Mouse (Mus musculus) thymus, postnatal 25 days (tissue): ENCODE data around the gene Prrt1.
A peak's percentile ranks its signal among the peaks of the same experiment; 100 is the strongest.

Source experiments
- DNase-seq: peaks from one replicate; pipeline ENCODE4 v3.0.0; 2022

The Prrt1 gene

DNA sequence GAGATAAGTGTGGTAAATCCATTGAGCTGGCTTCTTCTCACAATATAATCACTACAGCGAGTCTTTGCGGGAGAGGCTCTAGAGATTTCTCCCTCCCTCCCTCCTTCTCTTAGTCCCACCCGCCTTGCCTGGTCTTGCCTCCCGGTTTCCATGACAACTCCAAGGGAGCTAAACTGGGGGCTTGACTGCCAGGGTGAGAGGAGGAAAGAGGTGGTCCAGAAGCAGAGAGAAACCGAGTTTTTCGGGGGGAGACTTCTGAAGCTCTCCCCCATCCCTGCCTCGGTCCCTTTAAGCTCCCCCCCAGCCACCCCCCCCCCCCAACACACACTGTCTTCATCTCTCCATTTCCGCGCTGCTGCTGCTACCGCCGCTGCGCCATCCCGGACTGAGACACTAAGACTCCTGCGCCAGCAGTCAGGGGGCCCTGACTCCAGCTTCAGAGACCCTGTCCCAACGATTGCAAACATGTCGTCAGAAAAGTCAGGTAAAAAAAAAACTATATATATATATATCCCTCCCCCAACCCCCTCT lies at the start of gene Prrt1:
Gene Prrt1, plus strand, starts transcription at position 313 of the 531 bp plus-strand sequence.
- peak; percentile 65 for DNase-seq

DNA sequence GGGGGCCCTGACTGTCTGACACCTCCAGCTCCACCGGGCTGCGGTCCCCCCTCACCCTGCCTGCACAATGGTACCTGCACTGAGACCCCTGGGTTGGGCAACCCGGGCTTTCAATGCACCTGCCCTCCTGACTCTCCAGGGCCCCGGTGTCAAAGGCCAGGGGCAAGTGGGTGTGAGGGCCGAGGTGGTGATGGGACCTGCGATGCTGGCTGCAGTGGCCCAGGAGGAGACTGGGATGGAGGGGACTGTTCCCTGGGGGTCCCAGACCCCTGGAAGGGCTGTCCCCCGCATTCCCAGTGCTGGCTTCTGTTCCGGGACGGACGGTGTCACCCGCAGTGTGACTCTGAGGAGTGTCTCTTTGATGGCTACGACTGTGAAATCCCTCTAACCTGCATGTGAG lies 46.8 kb upstream of the Prrt1 start:
- no peak for DNase-seq

DNA sequence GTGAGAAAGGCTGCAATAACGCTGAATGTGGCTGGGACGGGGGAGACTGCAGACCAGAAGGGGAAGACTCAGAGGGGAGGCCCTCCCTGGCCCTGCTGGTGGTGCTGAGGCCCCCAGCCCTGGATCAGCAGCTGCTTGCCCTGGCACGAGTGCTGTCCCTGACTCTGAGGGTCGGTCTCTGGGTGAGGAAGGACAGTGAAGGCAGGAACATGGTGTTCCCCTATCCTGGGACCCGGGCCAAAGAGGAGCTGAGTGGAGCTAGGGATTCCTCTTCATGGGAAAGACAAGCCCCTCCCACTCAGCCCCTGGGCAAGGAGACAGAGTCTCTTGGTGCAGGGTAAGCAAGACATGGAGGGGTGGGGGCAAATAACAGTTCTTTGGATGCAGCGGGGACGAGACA lies 45.9 kb upstream of the Prrt1 start:
- DNase-seq, result no peak

DNA sequence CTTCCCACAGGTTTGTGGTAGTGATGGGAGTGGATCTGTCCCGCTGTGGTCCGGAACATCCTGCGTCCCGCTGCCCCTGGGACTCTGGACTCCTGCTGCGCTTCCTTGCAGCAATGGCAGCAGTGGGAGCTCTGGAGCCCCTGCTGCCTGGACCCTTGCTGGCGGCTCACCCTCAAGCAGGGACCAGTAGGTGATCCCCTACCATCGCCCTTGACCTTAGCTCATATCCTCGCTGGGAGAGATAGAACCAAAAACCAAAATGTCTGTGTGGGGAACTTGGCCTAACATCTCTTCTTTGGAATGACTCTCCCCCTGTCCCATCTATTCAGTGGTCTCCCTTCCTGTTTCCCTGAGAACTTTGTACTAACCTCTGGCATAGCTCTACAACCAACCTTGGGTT lies 45.5 kb upstream of the Prrt1 start:
- DNase-seq, result no peak

DNA sequence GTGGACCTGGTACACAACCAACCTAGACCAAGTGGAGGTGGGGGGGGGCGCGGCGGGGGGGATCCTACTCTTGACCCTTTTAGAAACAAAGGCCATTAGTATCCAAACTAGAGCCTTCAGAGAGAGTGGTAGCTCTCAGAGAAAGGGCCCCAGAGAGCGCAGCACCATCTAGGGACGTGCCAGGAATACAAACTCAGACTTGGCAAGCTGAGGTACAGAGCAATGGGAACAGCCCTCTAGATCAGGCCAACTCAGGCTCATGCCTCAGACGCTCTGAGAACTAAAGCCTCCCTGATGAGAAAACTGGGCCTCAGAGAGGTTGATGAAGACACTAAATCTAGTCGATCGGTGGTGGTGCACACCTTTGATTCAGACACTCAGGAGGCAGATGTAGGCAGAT lies 44.2 kb upstream of the Prrt1 start:
- DNase-seq, result no peak

DNA sequence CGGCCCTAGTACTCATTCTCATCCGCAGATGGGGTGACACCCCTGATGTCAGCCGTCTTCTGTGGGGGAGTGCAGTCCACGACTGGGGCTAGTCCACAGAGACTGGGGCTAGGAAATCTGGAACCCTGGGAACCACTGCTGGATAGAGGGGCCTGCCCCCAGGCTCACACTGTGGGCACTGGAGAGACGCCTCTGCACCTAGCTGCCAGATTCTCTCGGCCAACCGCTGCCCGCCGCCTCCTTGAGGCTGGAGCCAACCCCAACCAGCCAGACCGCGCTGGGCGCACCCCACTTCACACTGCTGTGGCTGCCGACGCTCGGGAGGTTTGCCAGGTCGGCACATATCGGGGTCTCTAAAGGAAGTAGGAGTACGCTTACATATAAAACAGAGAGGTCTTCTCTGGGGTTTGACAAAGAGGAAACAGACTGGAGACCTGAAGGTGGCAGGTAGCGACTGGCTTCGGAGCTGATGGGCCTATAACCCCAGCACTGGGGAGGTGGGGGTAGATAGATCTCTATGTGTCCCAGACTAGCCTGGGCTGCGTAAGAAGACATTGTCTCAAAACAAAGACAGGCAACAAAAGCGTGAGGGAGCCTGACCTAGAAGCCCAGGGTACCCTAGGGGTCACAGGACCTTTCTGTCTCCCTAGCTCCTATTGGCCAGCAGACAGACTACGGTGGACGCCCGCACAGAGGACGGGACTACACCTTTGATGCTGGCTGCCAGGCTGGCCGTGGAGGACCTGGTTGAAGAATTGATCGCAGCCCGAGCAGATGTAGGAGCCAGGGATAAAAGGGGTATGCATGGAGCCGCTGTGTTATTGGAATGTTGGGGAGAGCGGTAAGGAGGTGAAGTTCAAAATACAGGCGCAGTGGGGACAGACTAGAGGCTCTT lies 43.2 kb upstream of the Prrt1 start:
- DNase-seq, result no peak

DNA sequence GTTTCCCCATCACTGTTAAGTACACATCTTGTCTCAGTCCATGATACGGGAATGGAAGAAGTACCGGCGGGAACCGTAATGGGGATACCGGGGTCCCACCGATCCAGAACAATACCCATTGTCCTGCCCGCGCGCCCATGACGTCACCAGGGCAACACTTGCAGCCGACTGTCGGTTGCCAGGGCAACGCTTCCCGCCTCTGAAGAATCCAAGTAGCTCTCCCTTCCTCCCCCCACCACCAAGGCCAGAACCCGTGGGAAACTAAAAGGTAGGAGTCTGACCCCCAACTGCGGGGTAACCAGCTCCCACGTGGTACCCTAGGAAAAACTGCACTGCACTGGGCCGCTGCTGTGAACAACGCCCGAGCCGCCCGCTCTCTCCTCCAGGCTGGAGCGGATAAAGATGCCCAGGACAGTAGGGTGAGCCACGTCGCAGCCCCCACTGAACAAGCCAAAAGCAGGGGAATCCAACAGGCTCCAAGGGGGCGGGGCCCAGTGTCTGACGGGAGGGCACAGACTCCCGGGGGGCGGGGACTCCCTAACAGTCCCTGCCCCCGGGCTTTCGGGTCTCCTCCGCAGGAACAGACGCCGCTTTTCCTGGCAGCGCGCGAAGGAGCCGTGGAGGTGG lies 42.4 kb upstream of the Prrt1 start:
- DNase-seq, result peak; percentile 58

DNA sequence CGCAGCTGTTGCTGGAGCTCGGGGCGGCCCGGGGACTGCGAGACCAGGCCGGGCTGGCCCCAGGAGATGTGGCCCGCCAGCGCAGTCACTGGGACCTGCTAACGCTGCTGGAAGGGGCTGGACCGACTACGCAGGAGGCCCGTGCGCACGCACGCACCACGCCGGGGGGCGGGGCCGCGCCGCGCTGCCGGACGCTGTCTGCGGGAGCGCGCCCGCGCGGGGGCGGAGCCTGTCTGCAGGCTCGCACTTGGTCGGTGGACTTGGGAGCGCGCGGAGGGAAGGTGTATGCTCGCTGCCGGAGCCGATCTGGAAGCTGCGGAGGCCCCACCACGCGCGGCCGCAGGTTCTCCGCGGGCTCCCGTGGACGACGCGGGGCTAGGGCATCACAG lies 41.9 kb upstream of the Prrt1 start:
- peak; percentile 98 for DNase-seq

DNA sequence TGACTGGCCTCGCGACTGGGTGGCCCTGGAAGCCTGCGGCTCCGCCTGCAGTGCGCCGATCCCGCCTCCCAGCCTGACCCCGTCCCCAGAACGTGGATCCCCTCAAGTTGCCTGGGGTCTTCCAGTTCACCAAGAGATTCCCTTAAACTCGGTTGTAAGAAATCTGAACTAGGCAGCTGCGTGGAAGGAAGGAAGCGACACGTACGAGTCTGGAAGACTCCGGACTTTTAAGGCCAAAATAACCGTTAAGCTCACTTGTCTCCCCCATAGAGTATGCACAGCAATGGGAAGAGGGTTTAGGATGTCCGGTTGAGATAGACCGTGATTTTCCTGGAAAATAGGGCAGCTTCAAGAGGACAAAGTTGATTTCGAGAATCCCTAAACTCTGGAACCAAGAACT lies 41.5 kb upstream of the Prrt1 start:
- no peak for DNase-seq

DNA sequence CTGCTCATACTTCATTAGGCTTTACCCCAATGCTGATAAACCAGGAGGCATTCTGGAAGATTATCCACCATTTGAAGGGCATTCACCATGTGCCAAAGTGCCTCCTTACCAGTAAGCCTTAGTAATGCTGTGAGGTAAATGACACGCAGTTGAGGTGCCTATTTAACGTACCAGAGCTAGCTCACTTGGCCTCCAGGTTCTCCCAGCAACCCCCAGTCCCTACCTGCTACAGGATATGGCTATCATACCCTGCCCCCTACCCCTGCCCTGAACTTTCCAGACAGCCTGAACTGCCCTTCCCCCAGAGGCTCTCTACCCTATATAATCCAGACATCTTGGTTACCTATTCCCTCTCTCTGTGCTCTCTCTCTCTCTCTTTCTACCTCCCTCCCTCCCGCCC lies 40.6 kb upstream of the Prrt1 start:
- peak; percentile 39 for DNase-seq

DNA sequence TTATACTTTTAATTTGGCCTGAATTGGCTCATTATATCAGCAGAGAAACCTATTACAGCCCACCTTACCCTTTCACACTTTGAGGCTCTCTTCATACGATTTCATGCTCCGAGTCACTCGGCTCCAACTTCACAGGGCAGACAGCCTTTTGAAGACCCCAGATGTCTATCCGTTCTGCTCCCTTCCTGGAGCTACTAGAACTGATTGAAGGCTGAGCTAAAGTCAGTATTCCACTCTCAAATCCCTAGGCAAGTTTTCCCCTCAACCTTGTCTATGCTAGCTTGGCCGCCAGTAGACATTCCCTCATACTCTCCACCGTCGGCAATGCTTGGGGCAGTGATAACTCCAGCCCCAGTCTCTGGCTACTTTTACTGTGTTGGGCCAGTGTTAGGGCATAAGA lies 40.1 kb upstream of the Prrt1 start:
- DNase-seq, result peak; percentile 52

DNA sequence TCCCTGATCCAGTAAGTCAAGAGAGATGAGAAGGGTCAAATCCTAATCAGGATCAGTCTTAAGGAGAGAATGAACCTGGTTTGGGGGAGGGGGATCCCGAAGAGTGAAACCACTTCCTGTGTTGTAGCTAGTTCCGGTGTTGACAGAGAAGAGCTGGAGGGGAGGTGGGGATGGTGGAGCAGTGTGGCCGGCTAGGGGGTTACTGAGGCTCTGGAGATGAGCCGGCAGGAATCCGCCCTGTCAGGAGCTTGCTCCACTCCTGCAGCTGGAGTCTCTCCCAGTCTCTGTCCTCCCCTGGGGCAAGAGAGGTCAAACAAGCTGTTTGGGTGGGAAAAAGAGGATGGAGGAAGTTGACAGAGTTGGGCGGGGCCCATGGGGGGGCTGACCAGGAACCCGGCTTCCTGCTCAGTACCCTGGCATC lies 39.6 kb upstream of the Prrt1 start, which contains the start of gene Gpsm3:
Gene Gpsm3, plus strand, starts transcription at position 126 of the 421 bp plus-strand sequence.
- DNase-seq, result peak; percentile 83

DNA sequence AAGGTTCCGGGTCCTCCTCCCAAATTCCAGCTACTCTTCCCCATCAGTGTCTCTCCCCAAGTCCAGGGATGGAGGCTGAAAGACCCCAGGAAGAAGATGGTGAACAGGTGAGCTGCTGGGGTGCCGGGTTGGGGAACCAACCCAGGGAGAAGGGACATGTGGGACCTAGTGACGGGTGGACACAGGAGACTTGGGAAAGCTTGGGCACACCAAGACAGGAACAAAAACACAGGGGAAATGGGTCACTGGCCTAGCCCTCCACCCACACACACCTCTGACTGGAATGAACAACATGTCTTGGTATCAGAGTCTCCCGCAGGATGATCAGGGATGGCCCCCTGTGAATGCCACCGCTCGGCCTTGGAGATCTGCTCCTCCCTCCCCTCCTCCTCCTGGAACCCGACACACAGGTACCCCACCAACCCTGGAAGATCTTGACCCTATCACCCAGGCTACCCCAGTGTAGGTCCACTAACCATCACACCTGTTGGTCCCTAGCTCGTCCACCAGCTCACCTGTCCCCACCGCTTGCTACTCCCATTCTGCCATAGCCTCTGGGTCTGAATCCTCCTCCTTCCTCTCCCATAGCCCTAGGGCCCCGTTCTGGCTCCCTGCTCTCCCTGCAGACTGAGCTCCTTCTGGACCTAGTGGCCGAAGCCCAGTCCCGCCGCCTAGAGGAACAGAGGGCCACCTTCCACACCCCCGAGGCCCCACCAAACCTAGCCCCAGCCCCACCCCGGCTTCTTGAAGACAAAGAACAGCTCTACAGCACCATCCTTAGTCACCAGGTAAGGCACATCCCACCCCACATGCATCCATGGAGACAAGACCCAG lies 39.0 kb upstream of the Prrt1 start:
- DNase-seq, result peak; percentile 45

DNA sequence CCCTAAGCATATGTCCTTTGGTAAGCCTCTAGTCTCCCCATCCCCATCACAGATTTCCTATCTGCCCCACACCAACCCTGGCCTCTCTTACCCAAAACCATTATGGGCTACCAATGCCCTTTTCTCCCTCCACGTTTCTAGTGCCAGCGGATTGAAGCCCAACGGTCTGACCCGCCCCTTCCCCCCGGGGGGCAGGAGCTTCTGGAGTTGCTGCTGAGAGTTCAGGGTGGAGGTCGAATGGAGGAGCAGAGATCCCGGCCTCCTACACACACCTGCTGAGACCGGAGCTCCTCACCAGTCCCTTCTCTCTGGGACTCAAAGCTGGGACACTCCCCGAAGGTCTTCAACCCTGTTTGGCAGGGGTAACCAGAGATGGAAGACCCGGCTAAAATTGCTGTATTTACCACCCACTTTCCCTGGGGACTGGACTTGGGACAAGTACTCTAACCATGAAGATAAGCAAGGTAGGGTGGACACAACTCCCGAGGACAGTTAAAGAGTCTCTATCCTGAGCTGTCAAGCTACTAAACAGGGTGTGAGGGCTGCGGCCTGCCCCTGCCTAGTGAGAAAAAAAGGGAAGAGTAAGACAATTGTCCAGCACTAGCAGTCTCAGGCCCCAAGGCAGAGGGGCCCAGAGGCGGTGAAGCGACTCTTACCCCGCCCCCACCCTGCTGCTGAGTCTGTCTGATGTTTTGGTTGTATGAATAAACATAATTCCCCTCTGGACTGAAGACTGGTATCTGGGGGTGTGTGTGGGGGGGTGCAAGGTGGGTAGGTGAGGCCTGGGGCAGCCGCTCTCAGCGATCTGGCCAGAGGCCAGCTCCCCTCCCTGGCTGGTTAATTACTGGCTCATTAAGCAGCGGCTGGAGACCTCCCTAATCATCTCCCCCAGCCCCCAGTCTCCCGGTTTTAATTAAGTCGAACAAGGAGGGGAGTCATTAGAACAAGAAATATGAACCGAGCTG lies 38.0 kb upstream of the Prrt1 start, which contains the start of gene Pbx2:
Gene Pbx2, plus strand, starts transcription at position 238 of the 965 bp plus-strand sequence.
- DNase-seq, result peak; percentile 63

DNA sequence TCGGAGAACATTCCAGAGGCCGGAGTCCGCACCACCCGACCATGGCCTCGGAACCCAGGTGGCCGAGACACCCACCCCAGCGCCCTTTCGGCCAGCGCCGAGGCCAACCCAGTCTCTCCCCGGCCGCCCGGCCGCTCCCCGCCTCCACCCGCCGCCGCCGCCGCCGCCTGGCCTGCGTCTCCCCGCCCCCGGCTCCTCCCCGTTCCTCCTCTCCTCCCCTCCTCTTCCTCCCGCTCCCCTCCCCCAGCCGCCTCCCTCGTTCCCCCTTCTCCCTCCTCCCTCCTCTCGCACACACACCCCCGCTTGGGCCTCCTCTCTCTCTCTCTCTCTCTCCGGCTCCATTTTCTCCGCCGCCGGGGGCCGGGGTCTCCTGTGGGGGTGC lies 37.3 kb upstream of the Prrt1 start:
- peak; percentile 91 for DNase-seq

DNA sequence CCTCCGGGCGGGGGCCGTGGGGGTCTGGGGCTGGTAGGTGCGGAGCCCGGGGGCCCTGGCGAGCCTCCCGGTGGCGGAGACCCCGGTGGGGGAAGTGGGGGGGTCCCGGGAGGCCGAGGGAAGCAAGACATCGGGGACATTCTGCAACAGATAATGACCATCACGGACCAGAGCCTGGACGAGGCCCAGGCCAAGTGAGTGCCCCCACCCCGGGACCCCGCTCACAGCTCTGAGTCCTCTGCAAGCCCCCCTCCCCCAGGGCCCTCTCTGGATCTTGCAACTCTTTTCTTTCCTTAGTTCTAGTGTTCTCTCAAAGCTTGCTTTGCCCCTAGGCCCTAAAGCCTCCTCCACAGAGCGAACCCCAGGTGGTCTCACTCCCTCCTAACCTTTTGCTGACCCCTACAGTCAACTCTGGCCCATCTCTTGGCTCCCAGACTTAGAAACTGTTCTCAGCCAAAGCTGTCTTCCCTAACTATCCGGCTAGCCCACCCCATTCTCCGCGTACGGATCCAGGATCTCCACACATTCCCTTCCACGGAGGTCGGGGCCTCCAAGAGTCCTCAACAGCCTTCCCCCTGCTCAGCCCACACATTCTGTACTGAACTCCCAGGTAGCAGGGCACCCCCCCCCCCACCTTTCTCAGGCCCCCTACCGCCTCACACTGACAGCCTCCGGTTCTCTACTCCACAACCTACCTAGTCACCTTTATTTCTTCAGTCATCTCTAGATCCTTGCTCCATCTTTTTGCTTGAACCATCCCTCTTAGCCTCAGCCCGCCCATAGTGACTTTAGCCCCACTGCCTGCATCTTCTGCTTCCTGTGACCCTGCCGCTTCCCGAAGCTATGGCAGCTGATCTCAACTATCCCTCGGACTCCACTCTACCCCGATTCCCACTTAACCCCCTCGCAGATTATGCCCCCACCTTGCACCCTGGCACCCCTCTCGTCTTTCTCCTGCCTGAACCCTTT lies 36.5 kb upstream of the Prrt1 start:
- peak; percentile 34 for DNase-seq

DNA sequence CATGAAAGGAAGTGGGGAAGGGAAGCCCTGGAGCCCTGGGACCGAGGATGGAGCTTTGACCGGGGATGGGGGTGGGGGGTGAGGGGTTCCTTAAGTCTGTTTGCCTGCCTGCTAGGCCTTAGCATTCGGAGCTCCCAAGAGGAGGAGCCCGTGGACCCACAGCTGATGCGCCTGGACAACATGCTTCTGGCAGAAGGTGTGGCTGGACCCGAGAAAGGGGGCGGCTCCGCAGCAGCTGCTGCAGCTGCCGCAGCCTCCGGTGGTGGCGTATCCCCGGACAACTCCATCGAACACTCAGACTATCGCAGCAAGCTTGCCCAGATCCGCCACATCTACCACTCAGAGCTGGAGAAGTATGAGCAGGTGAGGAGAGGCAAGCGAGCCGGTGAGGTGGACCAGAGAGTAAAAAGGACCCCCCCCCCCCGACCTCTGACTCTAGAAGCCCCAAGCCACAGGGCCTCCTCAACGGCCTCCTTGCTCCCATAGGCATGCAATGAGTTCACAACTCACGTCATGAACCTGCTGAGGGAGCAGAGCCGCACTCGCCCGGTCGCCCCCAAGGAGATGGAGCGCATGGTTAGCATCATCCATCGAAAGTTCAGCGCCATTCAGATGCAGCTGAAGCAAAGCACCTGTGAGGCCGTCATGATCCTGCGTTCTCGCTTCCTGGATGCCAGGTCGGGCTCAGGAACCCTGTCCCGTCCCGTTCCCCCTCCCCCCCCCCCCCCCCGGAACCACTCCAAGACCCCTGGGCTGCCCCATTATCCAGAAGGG lies 35.4 kb upstream of the Prrt1 start:
- DNase-seq, result no peak

DNA sequence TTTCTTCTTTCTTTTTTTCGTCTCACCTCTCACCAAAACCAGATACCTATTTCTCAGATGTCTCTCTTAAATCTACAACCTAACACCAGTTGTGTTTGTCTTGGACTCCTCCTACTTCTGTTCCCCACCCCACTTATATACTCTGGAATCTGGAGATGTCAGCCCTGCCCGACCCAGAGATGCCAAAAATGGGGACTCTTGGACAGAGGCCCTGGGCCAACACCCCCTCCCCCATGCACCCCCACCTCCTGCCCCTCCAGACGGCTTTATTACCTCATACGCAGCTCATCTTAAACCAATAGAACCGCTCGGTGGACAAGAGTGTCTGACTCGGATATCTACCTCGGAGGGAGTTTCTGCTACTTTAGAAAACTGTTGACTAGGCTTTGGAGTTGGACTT lies 33.2 kb upstream of the Prrt1 start:
- DNase-seq, result no peak

DNA sequence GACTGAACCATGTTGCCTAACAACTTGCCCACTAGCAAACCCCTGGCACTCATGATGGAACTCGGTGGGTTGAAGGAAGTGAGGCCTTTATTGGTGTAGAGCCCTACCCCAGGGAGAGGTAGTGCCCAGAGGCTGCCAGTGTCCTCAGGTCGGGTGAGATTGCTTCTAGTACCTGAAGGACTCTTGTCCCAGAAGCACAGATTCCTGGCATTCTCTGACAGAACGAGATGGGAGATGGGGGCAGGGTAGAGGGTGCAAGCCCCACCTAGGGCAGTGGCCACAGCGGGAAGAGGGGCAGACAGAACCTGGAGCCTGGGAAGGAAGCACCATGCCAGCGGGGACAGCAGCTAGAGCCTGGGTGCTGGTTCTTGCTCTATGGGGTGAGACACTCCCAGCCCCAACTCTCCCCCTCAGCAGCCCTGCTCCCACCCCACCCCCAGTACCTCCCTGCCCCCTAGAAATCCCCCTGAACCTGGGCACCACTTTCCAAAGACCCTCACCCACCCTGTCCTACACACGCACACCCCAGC lies 31.7 kb upstream of the Prrt1 start, which contains the start of gene Ager:
Gene Ager, plus strand, starts transcription at position 297 of the 530 bp plus-strand sequence.
- DNase-seq, result no peak
